In the genomic region with DNA sequence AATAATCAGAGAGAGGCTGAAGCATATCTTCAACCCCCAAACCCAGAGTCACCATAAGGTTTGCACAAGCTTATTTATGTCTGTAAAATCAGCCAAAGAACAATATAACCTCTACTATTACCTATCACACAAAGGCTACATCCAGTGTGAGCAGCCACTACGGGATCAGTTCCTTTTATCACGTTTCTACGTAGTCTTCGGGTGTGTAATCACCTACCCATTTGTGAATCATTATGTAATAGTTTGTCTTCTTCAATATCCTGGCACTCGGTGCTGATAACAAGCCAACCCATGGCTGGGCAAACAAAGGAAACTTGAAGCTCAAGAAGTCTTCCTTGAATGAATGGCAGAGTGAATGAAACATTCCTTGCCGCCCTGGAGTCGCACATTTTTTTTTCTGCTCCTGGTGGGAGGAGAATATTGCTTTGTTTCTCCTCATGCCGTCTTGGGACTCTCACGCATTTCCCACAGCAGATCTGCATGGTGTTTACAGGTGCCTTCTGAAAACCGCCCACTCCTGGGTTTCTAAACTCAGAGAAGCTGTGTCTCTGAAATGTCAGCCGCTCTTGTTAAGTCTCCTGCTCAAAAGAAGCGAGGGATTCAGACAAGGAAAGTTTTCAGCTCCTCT, we compare ENCODE assay signal across 15 mouse cellular contexts. TPM values are rescaled to one million over a fixed set of nuclear protein-coding genes. Genes with fewer than 3 reads are reported as not detected.
A peak's percentile ranks its signal among the peaks of the same experiment; 100 is the strongest.
DNase-seq lines count a peak whose midpoint lies in the region; ATAC-seq and TF ChIP-seq lines count a peak whose summit lies in the region.
"Had no signal": no experiment of that assay in that cellular context is flagged by ENCODE, and none has a peak within 500 bp of the region (broad histone marks: within the 10 kb centered on the region; RNA-seq: fewer than 3 reads in every experiment).

No protein-coding gene starts in this region.

- DNase-seq in lung, postnatal 36 days = peak; percentile 22
- no peak for DNase-seq in lung, adult 18-20 months
- peak; percentile 30 to 58 for DNase-seq in frontal cortex, postnatal 36 days (ENCODE audit: low spot score in 2 of 2)
- DNase-seq in stomach, postnatal 0 days (ENCODE audit: low spot score) = peak; percentile 25
- DNase-seq in gastrocnemius, postnatal 10 days = no peak
- DNase-seq: adrenal gland, adult 8-10 months; cerebellum, adult 11 months; embryo, embryonic 11 days; heart, adult 18-20 months; kidney, postnatal 14 days; liver, embryonic 13.5 days; retina, postnatal 1 day had no signal

- 56% methylated on average over 12 of the region's 12 CpGs for WGBS in heart, embryonic 16.5 days
- WGBS in heart, embryonic 11.5 days (ENCODE audit: insufficient replicate concordance) = 56% methylated on average over 12 of the region's 12 CpGs
- WGBS in stomach, postnatal 0 days = 52% methylated on average over 12 of the region's 12 CpGs

- no peak for TF ChIP-seq EP300 in stomach, postnatal 0 days (optimal IDR thresholded peaks at IDR 0.05)

- H3K27ac ChIP-seq in heart, embryonic 16.5 days (ENCODE audit: low read length) = no peak overlapping the region
- no peak overlapping the region for H3K27ac ChIP-seq in heart, embryonic 11.5 days (ENCODE audit: low read depth, low read length)
- no peak overlapping the region for H3K27ac ChIP-seq in stomach, postnatal 0 days (replicated peaks)
- H3K27ac ChIP-seq: intestine, embryonic 15.5 days; liver, embryonic 13.5 days had no signal

- no peak for TF ChIP-seq CTCF in stomach, postnatal 0 days (IDR thresholded peaks at IDR 0.05; ENCODE audit: low read depth)

- no peak overlapping the region for H3K9ac ChIP-seq in heart, embryonic 16.5 days (ENCODE audit: low read length)
- no peak overlapping the region for H3K9ac ChIP-seq in heart, embryonic 11.5 days (ENCODE audit: low read depth, low read length)
- H3K9ac ChIP-seq in stomach, postnatal 0 days (ENCODE audit: low read length) = no peak overlapping the region
- H3K9ac ChIP-seq: intestine, embryonic 15.5 days; liver, embryonic 13.5 days had no signal

- no peaks in the 10 kb centered on the region for H3K36me3 ChIP-seq in heart, embryonic 16.5 days (ENCODE audit: control insufficient read depth, insufficient read depth)
- no peaks in the 10 kb centered on the region for H3K36me3 ChIP-seq in heart, embryonic 11.5 days (ENCODE audit: control insufficient read depth, insufficient read depth, low read length)
- H3K36me3 ChIP-seq in stomach, postnatal 0 days (ENCODE audit: control insufficient read depth, insufficient read depth, low read length) = no peaks in the 10 kb centered on the region
- H3K36me3 ChIP-seq: intestine, embryonic 15.5 days; liver, embryonic 13.5 days had no signal

- ATAC-seq in heart, embryonic 16.5 days (replicated peaks; ENCODE audit: extremely low read depth, insufficient read depth, low FRiP score) = no peak
- no peak for ATAC-seq in heart, embryonic 11.5 days (replicated peaks; ENCODE audit: insufficient number of reproducible peaks, low FRiP score, low TSS enrichment)
- ATAC-seq in stomach, postnatal 0 days (ENCODE audit: low FRiP score, low TSS enrichment) = peak; percentile 73
- ATAC-seq: intestine, embryonic 15.5 days had no signal

- H3K9me3 ChIP-seq in heart, embryonic 16.5 days (replicated peaks; ENCODE audit: control insufficient read depth, low read length) = no peaks in the 10 kb centered on the region
- no peaks in the 10 kb centered on the region for H3K9me3 ChIP-seq in heart, embryonic 11.5 days (replicated peaks; ENCODE audit: control insufficient read depth, low read length)
- no peaks in the 10 kb centered on the region for H3K9me3 ChIP-seq in stomach, postnatal 0 days (ENCODE audit: control insufficient read depth, low read length)
- H3K9me3 ChIP-seq: intestine, embryonic 15.5 days; liver, embryonic 13.5 days had no signal

- H3K4me2 ChIP-seq in heart, embryonic 16.5 days (ENCODE audit: low read depth, low read length) = peak overlapping the region; percentile 26; the same call in 1 of the 2 replicates
- no peak overlapping the region for H3K4me2 ChIP-seq in heart, embryonic 11.5 days
- no peak overlapping the region for H3K4me2 ChIP-seq in stomach, postnatal 0 days (replicated peaks; ENCODE audit: low read depth)
- H3K4me2 ChIP-seq: intestine, embryonic 15.5 days; liver, embryonic 13.5 days had no signal

- H3K4me1 ChIP-seq in heart, embryonic 16.5 days (ENCODE audit: control insufficient read depth, insufficient read depth, low read length) = peaks cover 4% of the 10 kb centered on the region; the same call in 1 of the 2 replicates
- H3K4me1 ChIP-seq in heart, embryonic 11.5 days (ENCODE audit: control insufficient read depth, insufficient read depth, low read length) = no peaks in the 10 kb centered on the region
- no peaks in the 10 kb centered on the region for H3K4me1 ChIP-seq in stomach, postnatal 0 days (replicated peaks; ENCODE audit: control insufficient read depth, insufficient read depth)
- H3K4me1 ChIP-seq: intestine, embryonic 15.5 days; liver, embryonic 13.5 days had no signal

- H3K4me3 ChIP-seq in heart, embryonic 16.5 days (ENCODE audit: low read length) = no peak overlapping the region
- H3K4me3 ChIP-seq in heart, embryonic 11.5 days (ENCODE audit: low read depth, low read length) = no peak overlapping the region
- no peak overlapping the region for H3K4me3 ChIP-seq in stomach, postnatal 0 days (ENCODE audit: low read depth, low read length)
- H3K4me3 ChIP-seq: intestine, embryonic 15.5 days; liver, embryonic 13.5 days had no signal

- H3K27me3 ChIP-seq in heart, embryonic 16.5 days (ENCODE audit: control insufficient read depth, insufficient read depth, low read length) = no peaks in the 10 kb centered on the region
- H3K27me3 ChIP-seq in heart, embryonic 11.5 days (ENCODE audit: control insufficient read depth, insufficient read depth, low read length) = no peaks in the 10 kb centered on the region
- no peaks in the 10 kb centered on the region for H3K27me3 ChIP-seq in stomach, postnatal 0 days (ENCODE audit: control insufficient read depth, insufficient read depth, low read length)
- H3K27me3 ChIP-seq: intestine, embryonic 15.5 days; liver, embryonic 13.5 days had no signal

RNA-seq across cellular contexts. Expression of gene Nfib, which starts 21.3 kb away (rescaled TPM):
- 56.7 and 60.1 TPM in 2 replicates for polyA plus RNA-seq in heart, embryonic 16.5 days (2015; fragmentation: Nextera tagmentation; extraction: Ambion mirVana)
- 54.6 and 59.0 TPM in 2 replicates for polyA plus RNA-seq in heart, embryonic 11.5 days (2014; fragmentation: Nextera tagmentation; extraction: Ambion mirVana)
- polyA plus RNA-seq in stomach, postnatal 0 days (2015; fragmentation: Nextera tagmentation; extraction: Ambion mirVana) = 18.8 and 19.9 TPM in 2 replicates
- 100 to 1,000 TPM; 145 to 150 TPM for total RNA-seq in gastrocnemius, postnatal 10 days (2021)

Comparison
In these comparisons a context has a peak if more than half of its experiments do, and no peak if none do; other contexts are left out.
1. DNase-seq: peak in lung, postnatal 36 days (single experiment), frontal cortex, postnatal 36 days (2 of 2) and stomach, postnatal 0 days (single experiment); none in lung, adult 18-20 months (0 of 2) and gastrocnemius, postnatal 10 days (single experiment).